Mouse (Mus musculus) hindbrain, embryonic 11.5 days (tissue): ENCODE data around the gene Rbp7. TPM values are rescaled to one million over a fixed set of nuclear protein-coding genes. Genes with fewer than 3 reads are reported as not detected.

ENCODE experiments used
- ATAC-seq: fragments of 200-750 bp; cut with Nextera tagmentation; 2 replicates; pipeline ENCODE4 v1.8.0; 2017; ENCODE audit warnings: mild to moderate bottlenecking, moderate TSS enrichment, moderate library complexity; ENCODE audit not compliant: low FRiP score
- DNase-seq: peaks from one replicate; pipeline ENCODE4 v3.0.0-alpha.2; 2015; ENCODE audit warnings: low spot score
- H3K27ac ChIP-seq: fragments of 300-500 bp; sonication (generic); 2 replicates; pipeline ENCODE4 v1.5.1; 2014; ENCODE audit warnings: mild to moderate bottlenecking, low read depth, low read length
- H3K27me3 ChIP-seq: fragments of 300-500 bp; sonication (generic); 2 replicates; pipeline ENCODE4 v1.6.1; 2014; ENCODE audit warnings: mild to moderate bottlenecking, low read length, moderate library complexity, mixed read lengths; ENCODE audit not compliant: control insufficient read depth, insufficient read depth
- H3K36me3 ChIP-seq: fragments of 300-500 bp; sonication (generic); 2 replicates; pipeline ENCODE4 v1.6.1; 2014; ENCODE audit warnings: mild to moderate bottlenecking, low read length, moderate library complexity, mixed read lengths; ENCODE audit not compliant: control insufficient read depth, insufficient read depth
- H3K4me1 ChIP-seq: fragments of 300-500 bp; sonication (generic); replicated peaks from 2 replicates; pipeline ENCODE4 v1.6.1; 2014; ENCODE audit warnings: low read length, mixed read lengths; ENCODE audit not compliant: control insufficient read depth, insufficient read depth
- H3K4me2 ChIP-seq: fragments of 300-500 bp; sonication (generic); replicated peaks from 2 replicates; pipeline ENCODE4 v1.6.1; 2014; ENCODE audit warnings: mild to moderate bottlenecking, low read depth, low read length
- H3K4me3 ChIP-seq: fragments of 300-500 bp; sonication (generic); 2 replicates; pipeline ENCODE4 v1.5.1; 2014; ENCODE audit warnings: low read depth, low read length
- H3K9ac ChIP-seq: fragments of 300-500 bp; sonication (generic); 2 replicates; pipeline ENCODE4 v1.6.1; 2014; ENCODE audit warnings: low read depth, low read length
- H3K9me3 ChIP-seq: fragments of 300-500 bp; sonication (generic); 2 replicates; pipeline ENCODE4 v1.6.1; 2016; ENCODE audit warnings: low read length; ENCODE audit not compliant: control insufficient read depth
- whole genome bisulfite sequencing: fragments of 180-500 bp; shearing (Covaris S2); extraction: QIAGEN DNeasy Blood & Tissue Kit; methylation state at CpG from one replicate; pipeline ENCODE4 v1.1.7; 2014; 5-methylcytosine and 5-hydroxymethylcytosine counted together
- polyA plus RNA-seq: library from polyadenylated mRNA; unstranded; fragments of >200 nt; fragmentation: Nextera tagmentation; extraction: Ambion mirVana; gene quantifications from 2 replicates; pipeline ENCODE4 v1.2.1, GENCODE M21; 2014

Rbp7 gene
- not detected in 2 replicates for polyA plus RNA-seq

- no peak within 1 kb of the TSS for H3K9ac ChIP-seq
- 47% methylated on average over 8 of the region's 8 CpGs for WGBS
- no peak for ATAC-seq
These were observed at the start of gene Rbp7 for GRCm38 (mm10) chr4:149454879-149455278. Gene Rbp7, minus strand, starts transcription at chr4:149454978.

DNA sequence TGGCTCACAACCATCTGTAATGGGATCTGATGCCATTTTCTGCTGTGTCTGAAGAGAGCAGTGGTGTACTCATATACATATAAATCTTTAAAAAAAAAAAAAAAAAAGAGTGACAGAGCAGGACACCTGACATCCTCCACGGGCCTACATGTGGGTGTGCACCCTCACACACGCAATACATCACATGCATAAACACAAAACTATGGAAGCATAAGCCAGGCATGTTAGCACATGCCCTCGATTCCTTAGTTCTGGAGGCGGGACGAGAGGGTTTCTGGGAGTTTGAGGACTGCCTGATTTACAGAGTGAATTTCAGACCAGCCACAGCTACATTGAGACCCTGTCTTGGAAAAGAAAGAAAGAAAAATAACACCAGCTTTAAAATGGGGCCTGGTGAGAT is 49.6 kb upstream of the Rbp7 start:
- no peak overlapping the region for H3K4me3 ChIP-seq
- H3K4me2 ChIP-seq, result no peak overlapping the region
- no peak overlapping the region for H3K27ac ChIP-seq
- H3K36me3 ChIP-seq, result no peaks in the 10 kb centered on the region
- DNase-seq, result no peak
- ATAC-seq, result no peak
- no peaks in the 10 kb centered on the region for H3K9me3 ChIP-seq
- H3K4me1 ChIP-seq, result no peaks in the 10 kb centered on the region
- WGBS, result 93% methylated on average over 5 of the region's 5 CpGs
- no peak overlapping the region for H3K9ac ChIP-seq
- H3K27me3 ChIP-seq, result no peaks in the 10 kb centered on the region

More at GRCm38 (mm10) chr4:149454879-149455278, at the start of gene Rbp7:
- DNase-seq, result no peak
- Histone ChIP-seq H3K9me3 (no peaks in the 10 kb centered on the region), H3K4me2 (no peak within 1 kb of the TSS), H3K27me3 (no peaks in the 10 kb centered on the region), H3K4me3 (no peak within 1 kb of the TSS), H3K36me3 (no peaks in the 10 kb centered on the region), H3K4me1 (no peaks in the 10 kb centered on the region), H3K27ac (no peak within 1 kb of the TSS)

DNA sequence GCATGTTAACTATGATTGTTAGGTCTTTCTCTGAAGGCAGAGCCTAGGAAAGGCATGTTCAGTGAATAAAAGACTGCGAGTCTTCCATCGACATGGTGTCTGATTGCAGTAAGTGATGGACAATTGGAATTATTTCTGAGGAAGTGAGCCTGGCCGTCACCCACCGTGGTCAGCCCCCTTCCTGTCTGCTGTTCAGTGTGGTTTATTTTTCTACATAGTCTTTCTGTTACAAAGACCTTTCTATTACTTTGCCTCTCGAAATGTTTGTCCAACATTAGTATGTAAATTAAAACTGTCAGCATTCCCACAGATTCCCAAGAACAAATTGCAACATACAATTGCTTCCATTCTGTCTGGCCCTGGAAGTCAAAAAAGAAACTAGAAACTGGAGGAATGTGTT is 45.0 kb upstream of the Rbp7 start:
- H3K36me3 ChIP-seq, result 0 out of 2 replicates have a peak, but pooled peaks cover 5% of the 10 kb centered on the region
- H3K4me3 ChIP-seq, result no peak overlapping the region
- no peaks in the 10 kb centered on the region for H3K9me3 ChIP-seq
- H3K9ac ChIP-seq, result no peak overlapping the region
- WGBS, result 82% methylated on average over 5 of the region's 5 CpGs
- H3K4me1 ChIP-seq, result peaks cover 5% of the 10 kb centered on the region; the same call in 1 of the 2 replicates
- ATAC-seq (no peak), DNase-seq (no peak)
- H3K27me3 ChIP-seq, result no peaks in the 10 kb centered on the region
- H3K4me2 ChIP-seq, result no peak overlapping the region
- H3K27ac ChIP-seq, result no peak overlapping the region

DNA sequence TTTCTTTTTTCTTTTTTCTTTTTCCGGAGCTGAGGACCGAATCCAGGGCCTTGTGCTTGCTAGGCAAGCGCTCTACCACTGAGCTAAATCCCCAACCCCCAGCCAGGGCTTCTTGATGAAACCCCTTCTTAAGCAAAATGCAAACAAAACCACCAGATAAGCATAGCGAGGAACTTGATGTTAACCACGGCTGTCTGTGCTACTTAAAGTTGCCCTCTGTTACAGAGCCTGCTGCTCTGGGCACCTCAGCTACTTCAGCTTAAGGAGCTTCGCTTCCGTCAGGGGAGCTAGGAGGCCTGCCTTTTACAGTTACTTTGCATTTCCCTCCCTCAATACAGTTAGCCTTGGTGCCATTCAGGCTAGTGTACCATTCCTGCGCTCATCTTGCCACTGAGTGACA is 44.1 kb upstream of the Rbp7 start:
- Histone ChIP-seq H3K27me3 (no peaks in the 10 kb centered on the region), H3K36me3 (0 out of 2 replicates have a peak, but pooled peaks cover 5% of the 10 kb centered on the region), H3K9ac (no peak overlapping the region), H3K9me3 (no peaks in the 10 kb centered on the region), H3K4me2 (no peak overlapping the region), H3K4me1 (peaks cover 5% of the 10 kb centered on the region; the same call in 1 of the 2 replicates), H3K4me3 (no peak overlapping the region), H3K27ac (no peak overlapping the region)
- WGBS, result 89% methylated on average over 8 of the region's 8 CpGs
- DNase-seq, result no peak
- no peak for ATAC-seq

DNA sequence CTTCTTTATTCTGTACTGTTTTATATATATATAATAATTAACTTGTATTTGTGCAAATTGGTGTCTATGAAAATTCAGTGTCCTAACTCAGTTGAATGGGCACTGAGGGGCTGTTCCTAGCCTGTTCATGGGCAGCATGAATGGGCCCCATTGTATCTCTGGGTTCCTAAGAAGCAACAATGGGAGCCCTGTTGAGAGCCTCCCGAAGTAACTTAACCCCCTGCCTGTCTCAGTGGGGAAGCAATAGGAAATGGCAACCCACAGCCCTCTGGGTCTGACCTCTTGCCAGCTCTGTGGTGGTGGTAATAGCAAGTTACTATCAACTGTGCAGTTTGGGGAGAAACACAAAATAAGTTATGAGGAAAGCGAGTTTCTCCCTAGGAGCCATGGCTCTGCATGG is 41.8 kb upstream of the Rbp7 start:
- peaks cover 5% of the 10 kb centered on the region; the same call in 1 of the 2 replicates for H3K36me3 ChIP-seq
- 25% methylated on average over 2 of the region's 2 CpGs for WGBS
- no peaks in the 10 kb centered on the region for H3K9me3 ChIP-seq
- peaks cover 5% of the 10 kb centered on the region; the same call in 1 of the 2 replicates for H3K4me1 ChIP-seq
- peak overlapping the region; percentile 82 for H3K27ac ChIP-seq
- DNase-seq, result peak; percentile 60
- H3K4me3 ChIP-seq, result no peak overlapping the region
- no peak overlapping the region for H3K4me2 ChIP-seq
- H3K9ac ChIP-seq, result no peak overlapping the region
- peak; percentile 71; the same call in 1 of the 2 replicates for ATAC-seq
- no peaks in the 10 kb centered on the region for H3K27me3 ChIP-seq

DNA sequence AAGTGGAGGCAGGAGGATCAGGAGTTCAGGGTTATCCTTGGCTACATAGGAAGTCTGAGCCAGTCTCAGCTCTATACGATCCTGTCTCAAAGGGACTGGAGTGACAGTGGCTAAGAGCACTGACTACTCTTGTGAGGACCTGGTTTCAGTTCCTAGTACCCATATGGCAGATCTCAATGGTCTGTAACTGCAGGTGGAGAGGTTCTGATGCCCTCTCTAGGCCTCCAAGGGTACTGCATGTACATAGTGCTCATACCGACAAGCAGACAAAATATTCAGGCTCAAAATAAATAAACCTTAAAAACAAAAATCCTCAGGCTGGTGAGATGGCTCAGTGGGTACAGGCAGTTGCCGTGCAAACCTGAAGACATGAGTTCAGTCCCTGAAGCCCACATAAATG is 36.4 kb upstream of the Rbp7 start:
- Histone ChIP-seq H3K9ac (no peak overlapping the region), H3K27ac (no peak overlapping the region), H3K4me2 (no peak overlapping the region), H3K4me1 (peaks cover 3% of the 10 kb centered on the region; the same call in 1 of the 2 replicates), H3K27me3 (no peaks in the 10 kb centered on the region), H3K36me3 (peaks cover 4% of the 10 kb centered on the region), H3K9me3 (no peaks in the 10 kb centered on the region), H3K4me3 (no peak overlapping the region)
- DNase-seq (no peak), ATAC-seq (no peak)
- 98% methylated on average over 3 of the region's 3 CpGs for WGBS

- no peak overlapping the region for H3K9ac ChIP-seq
- H3K9me3 ChIP-seq, result no peaks in the 10 kb centered on the region
- no peak overlapping the region for H3K4me2 ChIP-seq
- H3K27ac ChIP-seq, result no peak overlapping the region
- no peak overlapping the region for H3K4me3 ChIP-seq
- no peak for ATAC-seq
- no peak for DNase-seq
- H3K27me3 ChIP-seq, result no peaks in the 10 kb centered on the region
- peaks cover 3% of the 10 kb centered on the region for H3K36me3 ChIP-seq
- 0 out of 2 replicates have a peak, but pooled peaks cover under 1% of the 10 kb centered on the region for H3K4me1 ChIP-seq
- WGBS, result 93% methylated on average over 14 of the region's 14 CpGs
These were observed 34.9 kb upstream of the Rbp7 start for GRCm38 (mm10) chr4:149489415-149490240.

DNA sequence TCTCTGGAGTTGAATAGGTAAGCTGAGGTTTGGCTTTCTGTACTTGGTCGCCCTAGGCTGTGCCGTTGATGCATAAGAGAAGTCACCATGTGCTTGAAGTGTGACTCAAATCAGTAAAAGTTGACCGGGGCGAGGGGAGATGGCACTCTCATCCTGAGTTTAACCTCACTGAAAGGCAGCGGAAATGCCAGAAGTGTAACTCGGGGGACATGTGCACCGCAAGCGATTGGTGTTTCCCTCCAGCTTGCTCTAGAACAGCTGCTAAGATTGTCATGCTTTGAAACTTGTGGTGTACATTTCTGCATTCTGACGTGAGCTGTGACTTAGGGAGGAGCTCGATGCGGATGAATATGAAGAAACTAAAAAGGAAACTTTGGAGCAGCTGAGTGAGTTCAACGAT is 33.0 kb upstream of the Rbp7 start:
- H3K4me2 ChIP-seq, result no peak overlapping the region
- no peak for ATAC-seq
- H3K27me3 ChIP-seq, result no peaks in the 10 kb centered on the region
- H3K9ac ChIP-seq, result no peak overlapping the region
- no peak overlapping the region for H3K4me3 ChIP-seq
- WGBS, result 96% methylated on average over 12 of the region's 12 CpGs
- H3K27ac ChIP-seq, result no peak overlapping the region
- peaks cover 3% of the 10 kb centered on the region for H3K36me3 ChIP-seq
- no peak for DNase-seq
- H3K4me1 ChIP-seq, result 0 out of 2 replicates have a peak, but pooled peaks cover 3% of the 10 kb centered on the region
- H3K9me3 ChIP-seq, result no peaks in the 10 kb centered on the region

DNA sequence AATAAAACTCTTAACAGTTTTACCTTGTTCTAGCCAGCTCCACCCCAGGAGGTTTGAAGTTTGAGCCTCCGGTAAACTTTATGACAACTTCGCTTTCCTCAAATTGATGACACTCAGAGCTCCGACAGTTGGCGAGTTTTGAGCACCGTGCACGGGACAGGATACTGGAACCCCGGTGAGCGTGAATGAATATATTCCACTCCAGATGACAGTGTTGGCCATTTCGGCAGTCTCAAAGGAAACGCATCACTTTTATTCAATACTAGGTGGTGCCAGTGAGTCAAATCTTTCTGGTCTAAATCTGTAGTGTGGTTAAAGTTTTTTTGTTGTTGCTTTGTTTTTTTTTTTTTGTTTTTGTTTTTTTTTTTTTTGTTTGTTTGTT is 31.0 kb upstream of the Rbp7 start:
- Histone ChIP-seq H3K9me3 (no peaks in the 10 kb centered on the region), H3K27me3 (no peaks in the 10 kb centered on the region), H3K4me2 (peak overlapping the region; percentile 73), H3K27ac (0 out of 2 replicates have a peak overlapping the region, but pooled peaks have one; percentile 55), H3K4me1 (0 out of 2 replicates have a peak, but pooled peaks cover 3% of the 10 kb centered on the region), H3K9ac (peak overlapping the region; percentile 64), H3K36me3 (no peaks in the 10 kb centered on the region), H3K4me3 (peak overlapping the region; percentile 76)
- DNase-seq (peak; percentile 39), ATAC-seq (peak; percentile 28)
- 2% methylated on average over 10 of the region's 10 CpGs for WGBS
